Comparison of ENCODE assay signal across 36 mouse cellular contexts in the genomic region with DNA sequence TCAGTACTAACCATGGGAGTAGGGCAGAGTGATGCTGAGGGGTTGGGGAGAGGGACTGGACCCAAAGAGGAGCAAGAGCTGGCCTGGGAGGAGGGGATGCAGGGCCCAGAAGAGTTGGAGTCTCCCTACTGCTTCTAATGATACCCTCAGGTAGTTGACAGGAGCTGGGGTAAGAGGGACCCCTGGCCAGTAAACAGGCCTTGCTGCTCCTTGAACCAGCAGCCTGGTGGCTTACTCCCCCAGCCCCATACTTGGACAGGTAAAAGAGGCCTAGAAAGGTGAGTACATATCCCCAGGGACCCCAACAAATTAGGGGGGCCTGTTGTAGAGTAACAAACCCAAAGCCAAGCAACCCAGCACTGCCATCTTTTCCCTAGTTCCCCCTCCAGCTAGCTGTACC. TPM values are rescaled to one million over a fixed set of nuclear protein-coding genes. Genes with fewer than 3 reads are reported as not detected.
"Had no signal": no experiment of that assay in that cellular context is flagged by ENCODE, and none has a peak within 500 bp of the region (broad histone marks: within the 10 kb centered on the region; RNA-seq: fewer than 3 reads in every experiment).

No protein-coding gene starts in this region.

- H3K27ac ChIP-seq: heart, embryonic 13.5 days; heart, embryonic 15.5 days; hindbrain, embryonic 10.5 days; hindbrain, embryonic 12.5 days; hindbrain, embryonic 14.5 days; intestine, embryonic 15.5 days; layer of hippocampus, adult 2 months; left cerebral cortex, adult 2 months; limb, embryonic 13.5 days; limb, embryonic 15.5 days; liver, embryonic 12.5 days; liver, embryonic 14.5 days had no signal

- ATAC-seq: hindbrain, embryonic 16.5 days; inflammation-experienced regulatory T-cells, adult 6 months; intestine, embryonic 15.5 days; liver, embryonic 12.5 days had no signal

- H3K36me3 ChIP-seq: heart, embryonic 13.5 days; heart, embryonic 15.5 days; hindbrain, embryonic 10.5 days; hindbrain, embryonic 12.5 days; intestine, embryonic 15.5 days; limb, embryonic 13.5 days; limb, embryonic 15.5 days; liver, embryonic 12.5 days had no signal

- H3K4me3 ChIP-seq: heart, embryonic 13.5 days; heart, embryonic 15.5 days; hindbrain, embryonic 10.5 days; hindbrain, embryonic 12.5 days; intestine, embryonic 15.5 days; layer of hippocampus, adult 2 months; left cerebral cortex, adult 2 months; limb, embryonic 13.5 days; limb, embryonic 15.5 days; liver, embryonic 12.5 days had no signal

- H3K4me2 ChIP-seq: heart, embryonic 11.5 days; heart, embryonic 13.5 days; heart, embryonic 15.5 days; hindbrain, embryonic 12.5 days; hindbrain, embryonic 14.5 days; intestine, embryonic 15.5 days; limb, embryonic 13.5 days; limb, embryonic 15.5 days; liver, embryonic 12.5 days had no signal

- DNase-seq: gastrocnemius, postnatal 10 days; kidney, adult 18-20 months; kidney, adult 8-10 months; kidney, postnatal 10 days; kidney, postnatal 4 days; left cerebral cortex, postnatal 4 days had no signal

- H3K27me3 ChIP-seq: heart, embryonic 13.5 days; heart, embryonic 15.5 days; intestine, embryonic 15.5 days; limb, embryonic 15.5 days had no signal

- H3K9ac ChIP-seq: heart, embryonic 13.5 days; heart, embryonic 15.5 days; hindbrain, embryonic 12.5 days; hindbrain, embryonic 14.5 days; intestine, embryonic 15.5 days; limb, embryonic 13.5 days; limb, embryonic 15.5 days; liver, embryonic 12.5 days; liver, embryonic 14.5 days had no signal

- H3K9me3 ChIP-seq: heart, embryonic 13.5 days; heart, embryonic 15.5 days; hindbrain, embryonic 10.5 days; hindbrain, embryonic 12.5 days; intestine, embryonic 15.5 days; limb, embryonic 13.5 days; limb, embryonic 15.5 days; liver, embryonic 12.5 days had no signal

RNA-seq across cellular contexts. Expression of a gene that starts 22.3 kb away (rescaled TPM):
- total RNA-seq: gastrocnemius, postnatal 25 days; gastrocnemius, postnatal 4 days; granulocyte monocyte progenitor cell, adult 5-6 weeks; heart, postnatal 25 days; heart, postnatal 4 days; layer of hippocampus, adult 2 months; layer of hippocampus, postnatal 10 days; layer of hippocampus, postnatal 25 days; left cerebral cortex, adult 2 months; left cerebral cortex, postnatal 25 days; left cerebral cortex, postnatal 4 days; liver, adult 2 months had no signal
- polyA plus RNA-seq: frontal cortex, adult 2 months; heart, embryonic 11.5 days; heart, embryonic 13.5 days; heart, embryonic 15.5 days; heart, postnatal 0 days; hindbrain, embryonic 10.5 days; hindbrain, embryonic 12.5 days; hindbrain, embryonic 14.5 days; hindbrain, embryonic 16.5 days; inflammation-experienced regulatory T-cells, adult 6 months; intestine, embryonic 15.5 days; kidney, embryonic 14.5 days; kidney, embryonic 16.5 days; limb, embryonic 11.5 days; limb, embryonic 13.5 days; limb, embryonic 15.5 days; liver, adult 2 months; liver, embryonic 12.5 days; liver, embryonic 14.5 days; liver, embryonic 16.5 days had no signal
